Mouse (Mus musculus): ENCODE data around the gene Lurap1.

- TF ChIP-seq CTCF (IDR thresholded peaks at IDR 0.05; ENCODE audit: low read depth, low read length), result no peak
- no peak for TF ChIP-seq POLR2A (IDR thresholded peaks at IDR 0.05; ENCODE audit: extremely low read depth, insufficient read depth, low read length)
Observed at GRCm38 (mm10) chr4:116173072-116173471, 21.9 kb upstream of the Lurap1 start, which contains the start of the genes 1700042G07Rik and Gm49337.

Data from liver, adult 2 months (tissue).